Mouse (Mus musculus) spleen, adult 2 months (tissue): ENCODE measurements around the gene OR5BS1P. TPM values are rescaled to one million over a fixed set of nuclear protein-coding genes. Genes with fewer than 3 reads are reported as not detected.

Experiments
- DNase-seq, 2 experiments: peaks; one replicate each; pipeline versions ENCODE4 v3.0.0 to v3.0.0-alpha.2; 2012 to 2021; ENCODE audit warnings: low spot score in 2 of 2, low read depth in 1 of 2
- H3K27ac ChIP-seq: fragments of 200-500 bp; 2 replicates; pipeline ENCODE4 v1.5.1; 2012; ENCODE audit warnings: low read length, inconsistent platforms; ENCODE audit not compliant: insufficient read depth
- H3K27me3 ChIP-seq: fragments of 200-500 bp; 2 replicates; pipeline ENCODE4 v1.6.1; 2012; ENCODE audit warnings: mild to moderate bottlenecking, moderate library complexity, low read length, inconsistent platforms; ENCODE audit not compliant: control insufficient read depth, insufficient read depth
- H3K36me3 ChIP-seq: fragments of 200-500 bp; 2 replicates; pipeline ENCODE4 v1.6.1; 2012; ENCODE audit warnings: mild to moderate bottlenecking, low read length, inconsistent platforms; ENCODE audit not compliant: control insufficient read depth, insufficient read depth
- H3K4me1 ChIP-seq: fragments of 200-500 bp; 2 replicates; pipeline ENCODE4 v1.6.1; 2011; ENCODE audit warnings: inconsistent platforms; ENCODE audit not compliant: control insufficient read depth, insufficient read depth, insufficient read length
- H3K4me3 ChIP-seq: fragments of 200-500 bp; 2 replicates; pipeline ENCODE4 v1.5.1; 2011; ENCODE audit warnings: mild to moderate bottlenecking, inconsistent platforms; ENCODE audit not compliant: insufficient read depth, insufficient read length; ENCODE audit errors: extremely low read depth
- CTCF ChIP-seq: fragments of 200-500 bp; IDR thresholded peaks from 2 replicates; pipeline ENCODE4 v1.5.1; 2011; ENCODE audit warnings: mild to moderate bottlenecking, inconsistent platforms; ENCODE audit not compliant: insufficient read depth, insufficient read length, insufficient replicate concordance; ENCODE audit errors: extremely low read depth
- POLR2A ChIP-seq: fragments of 200-500 bp; IDR thresholded peaks from 2 replicates; pipeline ENCODE4 v1.6.1; 2011; ENCODE audit warnings: low read depth, low read length, inconsistent platforms
- WGBS: fragments of 180-500 bp; shearing (Covaris S2); methylation state at CpG from one replicate; pipeline ENCODE4 v1.1.7; 2018; 5-methylcytosine and 5-hydroxymethylcytosine counted together
- polyA plus RNA-seq: library from polyadenylated mRNA; depleted of rRNA; stranded (reverse); fragments of >200 nt; gene quantifications from 2 replicates; pipeline ENCODE4 v1.2.3, GENCODE M21; 2012

OR5BS1P gene
- polyA plus RNA-seq, 1 experiment = not detected

DNA sequence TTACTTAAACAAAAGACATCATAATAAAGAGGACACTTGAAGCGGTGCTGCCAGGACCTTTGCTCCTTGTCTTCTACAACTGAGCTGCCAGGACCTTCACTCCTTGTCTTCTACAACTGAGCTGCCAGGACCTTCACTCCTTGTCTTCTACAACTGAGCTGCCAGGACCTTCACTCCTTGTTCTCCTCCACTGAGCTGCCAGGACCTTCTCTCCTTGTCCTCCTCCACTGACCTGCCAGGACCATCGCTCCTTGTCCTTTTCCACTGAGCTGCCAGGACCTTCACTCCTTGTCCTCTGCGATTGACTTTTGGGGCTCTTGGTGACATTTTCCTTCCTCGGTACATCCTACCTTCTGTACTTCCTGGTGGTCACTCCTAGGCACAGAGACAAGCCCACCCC lies 21.2 kb upstream of the OR5BS1P start:
- Histone ChIP-seq H3K36me3 (no peaks in the 10 kb centered on the region), H3K27me3 (no peaks in the 10 kb centered on the region), H3K4me3 (no peak overlapping the region), H3K4me1 (no peaks in the 10 kb centered on the region), H3K27ac (no peak overlapping the region)
- WGBS = 66% methylated on average over 4 of the region's 4 CpGs
- DNase-seq = no peak
- TF ChIP-seq POLR2A = no peak
- no peak for TF ChIP-seq CTCF

DNA sequence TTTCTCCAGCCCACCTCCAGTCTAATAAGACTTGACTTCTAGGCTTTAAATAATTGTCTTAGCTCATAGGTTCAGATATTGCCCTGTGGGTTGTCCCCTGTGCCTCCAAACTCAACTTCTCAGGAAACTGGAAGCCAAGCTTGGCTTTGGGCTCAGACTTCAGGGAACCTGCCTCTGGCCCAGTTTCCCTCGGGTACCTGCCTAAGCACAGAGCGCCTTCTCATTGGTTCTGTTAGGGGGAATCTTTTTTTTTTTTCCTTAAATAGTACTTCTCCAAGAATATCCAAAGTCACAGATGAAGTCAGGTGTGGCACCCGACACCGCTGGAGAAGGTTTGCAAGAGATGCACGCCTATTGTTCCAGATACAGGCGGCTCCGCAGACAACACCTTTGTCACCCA lies 17.4 kb upstream of the OR5BS1P start, which contains the start of gene Olfr281:
Gene Olfr281, plus strand, starts transcription at position 301 of the 400 bp plus-strand sequence.
- H3K4me3 ChIP-seq = no peak within 1 kb of the TSS
- no peaks in the 10 kb centered on the region for H3K36me3 ChIP-seq
- H3K27ac ChIP-seq = no peak within 1 kb of the TSS
- TF ChIP-seq CTCF (no peak), POLR2A (no peak)
- H3K4me1 ChIP-seq = no peaks in the 10 kb centered on the region
- no peak for DNase-seq
- 89% methylated on average over 7 of the region's 7 CpGs for WGBS
- H3K27me3 ChIP-seq = no peaks in the 10 kb centered on the region

DNA sequence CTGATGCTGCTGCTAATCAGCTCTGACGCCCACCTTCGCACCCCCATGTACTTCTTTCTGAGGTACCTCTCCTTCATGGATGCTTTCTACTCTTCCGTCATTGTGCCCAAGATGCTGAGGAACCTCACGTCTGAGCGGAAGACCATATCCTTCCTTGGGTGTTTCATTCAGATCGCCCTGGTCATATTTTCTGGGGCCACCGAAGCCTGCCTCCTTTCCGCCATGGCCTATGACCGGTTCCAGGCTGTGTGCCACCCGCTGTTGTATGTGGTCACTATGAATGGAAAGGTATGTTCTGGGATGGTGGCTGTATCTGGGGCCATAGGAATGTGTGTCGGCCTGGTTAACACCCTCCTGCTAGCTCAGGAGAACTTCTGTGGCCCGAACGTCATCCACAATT lies 1.8 kb downstream of the OR5BS1P start:
- WGBS = 90% methylated on average over 13 of the region's 13 CpGs
- TF ChIP-seq CTCF (no peak), POLR2A (no peak)
- DNase-seq = no peak

DNA sequence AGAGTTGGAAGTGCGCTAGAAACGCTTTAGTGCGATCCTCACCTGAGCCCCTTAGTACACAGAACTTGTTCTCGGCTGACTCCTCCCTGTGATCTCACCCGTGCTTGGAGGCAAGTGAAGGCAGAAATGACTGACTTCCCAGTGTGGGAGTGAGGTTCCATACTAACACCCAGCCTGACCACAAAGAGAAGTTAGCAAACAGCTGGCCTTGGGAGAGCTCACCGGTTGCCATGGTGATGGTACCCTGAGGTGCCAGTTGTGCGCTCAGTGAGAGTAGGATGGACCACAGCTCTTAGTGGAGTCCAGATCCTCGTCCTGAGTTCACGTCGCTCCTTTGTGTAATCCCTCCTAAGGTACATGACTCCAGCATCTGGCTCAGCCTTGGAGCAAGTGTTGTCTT lies 5.3 kb downstream of the OR5BS1P start:
- no peak for DNase-seq
- Histone ChIP-seq H3K4me3 (no peak overlapping the region), H3K36me3 (no peaks in the 10 kb centered on the region), H3K27me3 (no peaks in the 10 kb centered on the region), H3K4me1 (no peaks in the 10 kb centered on the region; the same call in 1 of the 2 replicates), H3K27ac (no peak overlapping the region)
- WGBS = 78% methylated on average over 10 of the region's 10 CpGs
- TF ChIP-seq POLR2A (no peak), CTCF (no peak)

More for the DNA sequence above, 1.8 kb downstream of the OR5BS1P start:
- no peak overlapping the region for H3K4me3 ChIP-seq
- no peak overlapping the region for H3K27ac ChIP-seq
- H3K4me1 ChIP-seq = no peaks in the 10 kb centered on the region
- H3K36me3 ChIP-seq = no peaks in the 10 kb centered on the region
- H3K27me3 ChIP-seq = no peaks in the 10 kb centered on the region

DNA sequence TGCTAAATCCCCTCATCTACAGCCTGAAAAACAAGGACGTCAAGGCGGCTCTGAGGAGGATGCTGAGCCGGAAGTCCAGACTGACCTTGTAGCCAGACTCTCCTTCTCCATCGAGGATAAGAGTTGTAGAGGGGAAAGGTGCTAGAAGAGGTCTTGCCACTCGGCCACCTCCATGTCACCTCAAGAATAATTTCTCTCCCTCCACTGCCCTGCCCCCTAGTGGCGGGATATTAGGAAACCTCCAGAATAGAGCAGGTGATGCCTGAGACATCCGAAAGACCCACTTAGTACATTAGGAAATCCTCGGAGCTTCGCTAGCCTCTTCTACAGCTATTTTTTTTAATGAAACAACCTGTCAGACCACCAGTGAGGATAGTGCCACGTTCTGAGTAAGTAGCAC lies 5.7 kb downstream of the OR5BS1P start:
- Histone ChIP-seq H3K27ac (no peak overlapping the region), H3K4me3 (no peak overlapping the region), H3K4me1 (no peaks in the 10 kb centered on the region; the same call in 1 of the 2 replicates), H3K36me3 (no peaks in the 10 kb centered on the region), H3K27me3 (no peaks in the 10 kb centered on the region)
- peak in 1 of 2 experiments; percentile 61 for DNase-seq
- 48% methylated on average over 10 of the region's 10 CpGs for WGBS
- TF ChIP-seq CTCF = peak; percentile 35; the same call in 1 of the 2 replicates
- no peak for TF ChIP-seq POLR2A

DNA sequence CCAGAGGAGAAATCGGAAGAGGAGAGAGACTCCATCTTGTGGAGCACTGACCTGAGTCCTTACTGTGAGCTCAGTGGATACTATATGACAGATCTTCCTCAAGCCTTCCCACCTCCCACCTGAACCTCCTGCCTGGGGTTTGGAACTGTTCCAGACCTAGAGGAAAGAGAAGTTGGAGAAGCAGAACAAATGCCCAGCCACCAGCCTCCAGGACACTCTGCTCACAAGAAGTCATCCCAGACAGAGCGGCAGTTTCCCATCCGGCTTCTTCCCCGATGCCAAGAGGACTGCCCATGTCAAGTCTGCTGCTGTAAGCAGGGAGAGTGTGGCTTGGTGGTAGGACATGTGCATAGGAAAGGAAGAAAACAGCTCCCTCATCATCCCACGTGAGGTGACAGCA lies 6.6 kb downstream of the OR5BS1P start:
- H3K4me3 ChIP-seq = no peak overlapping the region
- no peak for DNase-seq
- WGBS = 79% methylated on average over 5 of the region's 5 CpGs
- no peak for TF ChIP-seq POLR2A
- TF ChIP-seq CTCF = no peak
- no peaks in the 10 kb centered on the region for H3K27me3 ChIP-seq
- no peaks in the 10 kb centered on the region; the same call in 1 of the 2 replicates for H3K4me1 ChIP-seq
- H3K27ac ChIP-seq = no peak overlapping the region
- H3K36me3 ChIP-seq = no peaks in the 10 kb centered on the region

DNA sequence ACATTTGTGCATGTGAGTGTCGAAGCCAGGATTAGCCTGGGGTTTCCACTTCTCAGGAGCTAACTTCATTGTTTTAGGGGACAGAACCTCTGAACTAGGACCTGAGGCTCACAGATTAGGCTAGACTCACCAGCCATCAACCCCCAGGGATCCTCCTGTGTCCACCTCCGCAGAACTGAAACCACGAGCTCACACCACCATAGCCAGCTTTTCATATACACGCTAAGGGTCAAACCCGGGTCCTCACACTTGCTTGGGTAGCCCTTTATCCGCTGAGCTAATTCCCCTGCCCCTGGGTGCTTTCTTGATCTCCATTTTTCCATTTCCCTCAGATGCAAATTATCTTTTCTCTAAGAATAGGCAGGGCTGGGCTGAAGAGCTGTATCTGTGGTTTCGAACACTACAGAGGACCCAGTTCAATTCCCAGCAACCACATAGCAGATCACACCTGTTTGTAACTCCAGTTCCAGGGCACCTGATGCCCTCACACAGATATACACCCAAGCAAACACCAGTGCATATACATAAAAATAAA lies 9.9 kb downstream of the OR5BS1P start:
- no peaks in the 10 kb centered on the region for H3K36me3 ChIP-seq
- no peak overlapping the region; the same call in 1 of the 2 replicates for H3K27ac ChIP-seq
- peaks cover 10% of the 10 kb centered on the region; the same call in 1 of the 2 replicates for H3K4me1 ChIP-seq
- DNase-seq = no peak
- no peak for TF ChIP-seq CTCF
- TF ChIP-seq POLR2A = no peak
- WGBS = 33% methylated on average over 7 of the region's 7 CpGs
- H3K27me3 ChIP-seq = no peaks in the 10 kb centered on the region
- H3K4me3 ChIP-seq = no peak overlapping the region
